Mouse (Mus musculus) embryonic fibroblast, embryonic 13.5 days (primary cell): Measurements from ENCODE around the gene Morc3.

Experiments used
- CTCF ChIP-seq: IDR thresholded peaks from 2 replicates; pipeline ENCODE4 v1.5.1; 2011; ENCODE audit warnings: mild to moderate bottlenecking, control low read depth, low read length, moderate library complexity, borderline replicate concordance; ENCODE audit not compliant: insufficient read depth
- POLR2A ChIP-seq: IDR thresholded peaks from 2 replicates; pipeline ENCODE4 v1.6.1; 2011; ENCODE audit warnings: low read depth, mild to moderate bottlenecking, control low read depth, low read length, moderate library complexity

- TF ChIP-seq CTCF: no peak
- TF ChIP-seq POLR2A: no peak
These were observed 37.1 kb upstream of the Morc3 start for GRCm38 (mm10) chr16:93794845-93795244.
